Mouse (Mus musculus) spleen, adult 2 months (tissue): Measurements from ENCODE around the gene Cacna1a. TPM values are rescaled to one million over a fixed set of nuclear protein-coding genes. Genes with fewer than 3 reads are reported as not detected.

Experiments
- DNase-seq, 2 experiments: peaks; one replicate each; pipeline versions ENCODE4 v3.0.0 to v3.0.0-alpha.2; 2012 to 2021; ENCODE audit warnings: low spot score in 2 of 2, low read depth in 1 of 2
- H3K27ac ChIP-seq: fragments of 200-500 bp; 2 replicates; pipeline ENCODE4 v1.5.1; 2012; ENCODE audit warnings: low read length, inconsistent platforms; ENCODE audit not compliant: insufficient read depth
- H3K27me3 ChIP-seq: fragments of 200-500 bp; 2 replicates; pipeline ENCODE4 v1.6.1; 2012; ENCODE audit warnings: mild to moderate bottlenecking, moderate library complexity, low read length, inconsistent platforms; ENCODE audit not compliant: control insufficient read depth, insufficient read depth
- H3K36me3 ChIP-seq: fragments of 200-500 bp; 2 replicates; pipeline ENCODE4 v1.6.1; 2012; ENCODE audit warnings: mild to moderate bottlenecking, low read length, inconsistent platforms; ENCODE audit not compliant: control insufficient read depth, insufficient read depth
- H3K4me1 ChIP-seq: fragments of 200-500 bp; 2 replicates; pipeline ENCODE4 v1.6.1; 2011; ENCODE audit warnings: inconsistent platforms; ENCODE audit not compliant: control insufficient read depth, insufficient read depth, insufficient read length
- H3K4me3 ChIP-seq: fragments of 200-500 bp; 2 replicates; pipeline ENCODE4 v1.5.1; 2011; ENCODE audit warnings: mild to moderate bottlenecking, inconsistent platforms; ENCODE audit not compliant: insufficient read depth, insufficient read length; ENCODE audit errors: extremely low read depth
- CTCF ChIP-seq: fragments of 200-500 bp; IDR thresholded peaks from 2 replicates; pipeline ENCODE4 v1.5.1; 2011; ENCODE audit warnings: mild to moderate bottlenecking, inconsistent platforms; ENCODE audit not compliant: insufficient read depth, insufficient read length, insufficient replicate concordance; ENCODE audit errors: extremely low read depth
- POLR2A ChIP-seq: fragments of 200-500 bp; IDR thresholded peaks from 2 replicates; pipeline ENCODE4 v1.6.1; 2011; ENCODE audit warnings: low read depth, low read length, inconsistent platforms
- WGBS: fragments of 180-500 bp; shearing (Covaris S2); methylation state at CpG from one replicate; pipeline ENCODE4 v1.1.7; 2018; 5-methylcytosine and 5-hydroxymethylcytosine counted together
- polyA plus RNA-seq: library from polyadenylated mRNA; depleted of rRNA; stranded (reverse); fragments of >200 nt; gene quantifications from 2 replicates; pipeline ENCODE4 v1.2.3, GENCODE M21; 2012

The Cacna1a gene
- polyA plus RNA-seq, 1 experiment = 7.0 TPM

- Histone ChIP-seq H3K27me3 (no peaks in the 10 kb centered on the region), H3K4me1 (no peaks in the 10 kb centered on the region), H3K36me3 (no peaks in the 10 kb centered on the region), H3K4me3 (no peak overlapping the region), H3K27ac (no peak overlapping the region)
- WGBS = 82% methylated on average over 5 of the region's 5 CpGs
- no peak for DNase-seq
- no peak for TF ChIP-seq CTCF
- no peak for TF ChIP-seq POLR2A
Measured at GRCm38 (mm10) chr8:84375803-84376202, 12.4 kb upstream of the Cacna1a start.

- H3K36me3 ChIP-seq = no peaks in the 10 kb centered on the region
- WGBS = 78% methylated on average over 6 of the region's 6 CpGs
- TF ChIP-seq CTCF = no peak
- TF ChIP-seq POLR2A = no peak
Measured at GRCm38 (mm10) chr8:84376564-84376963, 11.7 kb upstream of the Cacna1a start.

DNA sequence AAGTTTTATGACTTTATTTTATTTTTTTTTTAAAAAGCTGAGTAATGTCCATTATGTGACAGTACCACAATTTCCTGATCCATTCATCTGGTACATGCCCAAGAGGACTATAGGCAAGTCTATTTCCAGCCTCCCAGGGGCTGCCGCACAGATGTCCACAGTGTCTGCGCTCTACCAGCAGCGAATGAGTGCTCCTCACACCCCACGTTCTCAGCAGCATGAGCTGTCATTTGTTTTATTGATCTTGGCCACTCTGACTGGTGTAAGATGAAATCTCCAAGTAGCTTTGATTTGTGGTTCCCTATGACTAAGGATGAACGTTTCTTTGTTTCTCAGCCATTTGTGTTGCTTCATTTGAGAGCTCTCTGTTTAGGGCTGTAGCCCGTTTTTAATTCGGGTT is 6.6 kb upstream of the Cacna1a start:
- no peak for TF ChIP-seq POLR2A
- no peak for TF ChIP-seq CTCF
- no peaks in the 10 kb centered on the region for H3K4me1 ChIP-seq
- WGBS = 86% methylated on average over 7 of the region's 7 CpGs
- H3K36me3 ChIP-seq = no peaks in the 10 kb centered on the region
- H3K27ac ChIP-seq = no peak overlapping the region
- no peaks in the 10 kb centered on the region for H3K27me3 ChIP-seq
- no peak for DNase-seq
- no peak overlapping the region for H3K4me3 ChIP-seq

More at GRCm38 (mm10) chr8:84376564-84376963, 11.7 kb upstream of the Cacna1a start:
- no peak overlapping the region for H3K27ac ChIP-seq
- no peak for DNase-seq
- no peaks in the 10 kb centered on the region for H3K27me3 ChIP-seq
- H3K4me1 ChIP-seq = no peaks in the 10 kb centered on the region
- no peak overlapping the region for H3K4me3 ChIP-seq

DNA sequence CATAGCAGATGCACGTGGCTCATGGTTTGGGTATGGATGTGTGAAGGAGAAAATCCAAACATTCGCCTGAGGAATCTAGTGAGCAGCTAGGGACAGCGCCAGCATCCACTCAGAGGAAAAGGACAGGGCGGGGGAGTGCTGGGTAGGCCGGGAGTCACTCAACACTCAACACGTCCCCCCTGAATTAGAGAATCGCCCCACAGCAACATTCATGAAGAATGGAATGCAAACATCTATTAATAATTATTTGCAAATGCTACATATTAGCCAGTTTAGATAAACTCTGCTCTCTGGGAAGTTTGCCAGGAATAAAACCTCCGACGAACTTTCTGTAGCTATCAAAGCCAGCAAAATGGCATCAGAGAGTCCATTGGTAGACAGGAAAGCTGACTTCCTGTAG is 533 bp downstream of the Cacna1a start:
- no peak for DNase-seq
- Histone ChIP-seq H3K4me3 (no peak overlapping the region), H3K36me3 (no peaks in the 10 kb centered on the region), H3K27ac (no peak overlapping the region), H3K4me1 (no peaks in the 10 kb centered on the region), H3K27me3 (no peaks in the 10 kb centered on the region)
- WGBS = 76% methylated on average over 9 of the region's 9 CpGs
- TF ChIP-seq POLR2A = no peak
- no peak for TF ChIP-seq CTCF

DNA sequence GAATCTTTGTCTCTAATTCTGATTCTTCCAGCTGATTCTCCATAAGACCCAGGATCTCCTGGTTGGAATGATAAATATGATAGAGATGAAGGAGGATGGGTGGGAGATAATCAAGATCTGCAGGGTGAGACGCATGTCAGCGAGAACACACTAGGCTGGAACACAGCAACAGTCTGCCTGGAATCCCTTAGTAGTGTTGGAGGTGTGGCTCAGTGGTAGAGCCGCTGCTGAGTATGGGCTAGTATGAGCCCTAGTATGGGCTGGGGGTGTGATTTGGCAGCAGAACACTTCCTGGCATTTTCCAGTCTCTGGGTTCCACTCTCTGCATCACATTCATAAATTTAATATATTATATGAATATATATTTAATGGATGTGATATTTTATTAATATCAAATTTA is 933 bp downstream of the Cacna1a start:
- H3K4me1 ChIP-seq = no peaks in the 10 kb centered on the region
- no peaks in the 10 kb centered on the region for H3K27me3 ChIP-seq
- H3K27ac ChIP-seq = no peak overlapping the region
- 88% methylated on average over 3 of the region's 3 CpGs for WGBS
- no peak overlapping the region for H3K4me3 ChIP-seq
- DNase-seq = no peak
- TF ChIP-seq POLR2A = no peak
- no peak for TF ChIP-seq CTCF
- H3K36me3 ChIP-seq = no peaks in the 10 kb centered on the region

GRCm38 (mm10) chr8:84391611-84392010 is 3.4 kb downstream of the Cacna1a start:
- no peak for DNase-seq
- Histone ChIP-seq H3K4me3 (no peak overlapping the region), H3K27me3 (no peaks in the 10 kb centered on the region), H3K36me3 (no peaks in the 10 kb centered on the region), H3K4me1 (no peaks in the 10 kb centered on the region), H3K27ac (no peak overlapping the region)
- 92% methylated on average over 5 of the region's 5 CpGs for WGBS
- TF ChIP-seq CTCF (no peak), POLR2A (no peak)

GRCm38 (mm10) chr8:84395751-84396457 is 7.7 kb downstream of the Cacna1a start:
- H3K27ac ChIP-seq = no peak overlapping the region
- H3K4me3 ChIP-seq = no peak overlapping the region
- 74% methylated on average over 6 of the region's 6 CpGs for WGBS

More at GRCm38 (mm10) chr8:84395751-84396457, 7.7 kb downstream of the Cacna1a start:
- no peaks in the 10 kb centered on the region for H3K36me3 ChIP-seq
- TF ChIP-seq CTCF = no peak
- H3K27me3 ChIP-seq = no peaks in the 10 kb centered on the region
- no peak for DNase-seq
- H3K4me1 ChIP-seq = no peaks in the 10 kb centered on the region
